Mouse (Mus musculus): ENCODE data around the gene Tbc1d25. TPM values are rescaled to one million over a fixed set of nuclear protein-coding genes. Genes with fewer than 3 reads are reported as not detected.

The Tbc1d25 gene
- polyA plus RNA-seq, 1 experiment from 2014 or later: 10.4 TPM

Other genes starting within 250 kb of the Tbc1d25 start
- not detected in 2 replicates for gene Eras, start 247.6 kb downstream of the Tbc1d25 start, polyA plus RNA-seq (2014; fragmentation: Nextera tagmentation; extraction: Ambion mirVana)
- 23.8 and 27.2 TPM in 2 replicates for gene Hdac6, start 228.3 kb downstream of the Tbc1d25 start, polyA plus RNA-seq (2014; fragmentation: Nextera tagmentation; extraction: Ambion mirVana)
- 13.7 and 16.6 TPM in 2 replicates for gene Gata1, start 198.1 kb downstream of the Tbc1d25 start, polyA plus RNA-seq (2014; fragmentation: Nextera tagmentation; extraction: Ambion mirVana)
- 0.82 TPM in 1 of 2 replicates, not detected in the other for gene Glod5, start 157.7 kb downstream of the Tbc1d25 start, polyA plus RNA-seq (2014; fragmentation: Nextera tagmentation; extraction: Ambion mirVana)
- 46.1 and 48.6 TPM in 2 replicates for gene Suv39h1, start 101.4 kb downstream of the Tbc1d25 start, polyA plus RNA-seq (2014; fragmentation: Nextera tagmentation; extraction: Ambion mirVana)
- 0.39 and 0.43 TPM in 2 replicates for gene Was, start 85.7 kb downstream of the Tbc1d25 start, polyA plus RNA-seq (2014; fragmentation: Nextera tagmentation; extraction: Ambion mirVana)
- 21.8 and 22.6 TPM in 2 replicates for gene Wdr13, start 43.3 kb downstream of the Tbc1d25 start, polyA plus RNA-seq (2014; fragmentation: Nextera tagmentation; extraction: Ambion mirVana)
- gene Rbm3, start 30.3 kb downstream of the Tbc1d25 start, polyA plus RNA-seq (2014; fragmentation: Nextera tagmentation; extraction: Ambion mirVana): 320 and 341 TPM in 2 replicates
- gene Ebp, start 17.3 kb upstream of the Tbc1d25 start, polyA plus RNA-seq (2014; fragmentation: Nextera tagmentation; extraction: Ambion mirVana): 24.4 and 37.4 TPM in 2 replicates
- gene Porcn, start 30.3 kb upstream of the Tbc1d25 start, polyA plus RNA-seq (2014; fragmentation: Nextera tagmentation; extraction: Ambion mirVana): 5.2 and 5.9 TPM in 2 replicates
- gene Ftsj1, start 76.2 kb upstream of the Tbc1d25 start, polyA plus RNA-seq (2014; fragmentation: Nextera tagmentation; extraction: Ambion mirVana): 25.1 and 26.1 TPM in 2 replicates
- 17.5 and 23.8 TPM in 2 replicates for gene Slc38a5, start 95.0 kb upstream of the Tbc1d25 start, polyA plus RNA-seq (2014; fragmentation: Nextera tagmentation; extraction: Ambion mirVana)
- not detected in 2 replicates for gene Ssxb10, start 151.2 kb upstream of the Tbc1d25 start, polyA plus RNA-seq (2014; fragmentation: Nextera tagmentation; extraction: Ambion mirVana)
- not detected in 2 replicates for gene Ssxb9, start 190.8 kb upstream of the Tbc1d25 start, polyA plus RNA-seq (2014; fragmentation: Nextera tagmentation; extraction: Ambion mirVana)
- gene Ssxb1, start 237.1 kb upstream of the Tbc1d25 start, polyA plus RNA-seq (2014; fragmentation: Nextera tagmentation; extraction: Ambion mirVana): not detected in 2 replicates

All from heart, embryonic 11.5 days (tissue).